Mouse (Mus musculus): ENCODE measurements at regions not wholly inside any gene's neighbourhood (a gene's known extent, or its start where the extent isn't known, plus 50 kb on each side); places are given as distances from the start of the nearest gene placed in this dataset.
A peak's percentile ranks its signal among the peaks of the same experiment; 100 is the strongest.

- Histone ChIP-seq H3K27me3 (no peaks in the 10 kb centered on the region), H3K9me3 (no peaks in the 10 kb centered on the region), H3K36me3 (no peaks in the 10 kb centered on the region), H3K4me2 (no peak overlapping the region), H3K4me3 (replicated peaks) (no peak overlapping the region), H3K9ac (replicated peaks) (no peak overlapping the region), H3K27ac (no peak overlapping the region; the same call in 1 of the 2 replicates), H3K4me1 (replicated peaks) (peaks cover 12% of the 10 kb centered on the region; the same call in 1 of the 2 replicates)
- ATAC-seq (ENCODE audit: insufficient number of reproducible peaks, insufficient read depth, low FRiP score, low TSS enrichment, low read depth), result no peak
- WGBS, result 58% methylated on average over 3 of the region's 3 CpGs
These were observed 510.9 kb upstream of the Kdm8 start for GRCm38 (mm10) chr7:124933573-124933972.

DNA sequence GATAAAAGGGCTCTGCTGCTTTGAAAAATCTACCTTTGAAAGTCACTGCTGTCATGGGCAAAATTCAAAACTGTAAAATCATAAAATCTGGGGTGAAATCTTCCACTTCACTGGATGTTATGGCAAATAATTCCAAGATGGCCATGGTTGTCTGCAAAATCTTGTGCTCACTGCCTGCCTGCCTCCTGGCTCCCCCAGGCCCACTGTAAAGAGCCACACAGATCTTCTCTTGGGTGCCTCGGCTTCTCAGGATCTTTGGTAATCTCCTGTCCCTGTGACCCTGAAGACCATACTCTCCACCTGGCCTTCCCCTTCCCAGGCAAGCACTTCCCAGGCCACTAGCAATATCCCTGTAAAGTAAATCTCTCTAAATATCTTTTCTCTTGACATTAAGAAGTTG, 505.1 kb upstream of the Kdm8 start:
- no peak overlapping the region for H3K4me2 ChIP-seq
- no peaks in the 10 kb centered on the region for H3K9me3 ChIP-seq
- no peak overlapping the region for H3K9ac ChIP-seq (replicated peaks)
- 86% methylated on average over 1 of the region's 1 CpGs for WGBS
- no peak for ATAC-seq (ENCODE audit: insufficient number of reproducible peaks, insufficient read depth, low FRiP score, low TSS enrichment, low read depth)
- no peaks in the 10 kb centered on the region for H3K4me1 ChIP-seq (replicated peaks)
- H3K4me3 ChIP-seq (replicated peaks), result no peak overlapping the region
- no peak overlapping the region for H3K27ac ChIP-seq
- H3K27me3 ChIP-seq, result no peaks in the 10 kb centered on the region
- no peaks in the 10 kb centered on the region for H3K36me3 ChIP-seq

DNA sequence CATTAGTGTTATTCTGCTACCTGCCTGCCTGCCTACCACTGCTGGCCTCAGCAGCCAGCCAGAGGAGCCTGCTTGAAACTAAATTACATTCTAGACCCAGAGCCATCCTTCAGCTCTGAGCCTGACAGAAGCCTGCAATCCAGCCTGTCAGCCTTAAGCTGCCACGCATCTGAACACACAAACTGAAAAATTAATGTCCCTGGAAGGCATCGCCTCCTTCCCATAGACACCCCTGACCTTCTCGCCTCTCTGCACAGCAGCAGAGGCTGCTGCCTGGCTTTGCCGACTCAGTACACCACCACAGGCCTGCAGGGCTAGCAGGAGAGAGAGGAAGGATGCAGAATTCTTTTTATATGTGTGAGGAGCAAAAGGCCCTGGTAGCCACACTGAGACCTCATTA, 502.9 kb upstream of the Kdm8 start:
- Histone ChIP-seq H3K4me2 (no peak overlapping the region), H3K9me3 (no peaks in the 10 kb centered on the region), H3K27me3 (no peaks in the 10 kb centered on the region), H3K27ac (no peak overlapping the region), H3K4me3 (replicated peaks) (no peak overlapping the region), H3K9ac (replicated peaks) (no peak overlapping the region), H3K4me1 (replicated peaks) (no peaks in the 10 kb centered on the region), H3K36me3 (no peaks in the 10 kb centered on the region)
- ATAC-seq (ENCODE audit: insufficient number of reproducible peaks, insufficient read depth, low FRiP score, low TSS enrichment, low read depth), result no peak
- 71% methylated on average over 4 of the region's 4 CpGs for WGBS

DNA sequence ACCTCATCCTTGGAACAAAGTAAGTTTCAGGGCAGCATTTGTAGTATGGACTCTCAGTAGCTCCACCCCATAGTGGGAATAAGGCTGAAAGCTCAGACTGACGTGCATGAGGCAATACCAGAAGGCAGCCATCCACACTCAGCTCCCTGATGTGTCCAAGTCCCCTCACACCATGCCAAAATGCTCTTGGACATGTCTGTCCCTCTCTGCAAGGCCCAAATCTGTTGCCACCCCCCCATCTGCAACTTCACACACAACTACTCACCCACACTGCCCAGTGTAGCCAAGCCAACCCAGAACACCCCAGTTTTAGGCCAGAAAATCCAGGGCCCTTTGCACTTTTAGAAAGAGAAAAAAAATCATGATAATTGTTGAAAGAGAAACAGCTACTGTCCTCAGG, 498.1 kb upstream of the Kdm8 start:
- H3K4me3 ChIP-seq (replicated peaks), result no peak overlapping the region
- WGBS, result 71% methylated on average over 1 of the region's 1 CpGs
- no peak overlapping the region for H3K27ac ChIP-seq
- ATAC-seq (ENCODE audit: insufficient number of reproducible peaks, insufficient read depth, low FRiP score, low TSS enrichment, low read depth), result no peak
- no peak overlapping the region for H3K4me2 ChIP-seq
- no peaks in the 10 kb centered on the region for H3K27me3 ChIP-seq
- H3K9me3 ChIP-seq, result no peaks in the 10 kb centered on the region
- H3K36me3 ChIP-seq, result no peaks in the 10 kb centered on the region
- H3K9ac ChIP-seq (replicated peaks), result no peak overlapping the region
- no peaks in the 10 kb centered on the region for H3K4me1 ChIP-seq (replicated peaks)

GRCm38 (mm10) chr7:124957329-124957728, 487.1 kb upstream of the Kdm8 start:
- Histone ChIP-seq H3K4me2 (no peak overlapping the region), H3K4me1 (replicated peaks) (no peaks in the 10 kb centered on the region), H3K36me3 (no peaks in the 10 kb centered on the region), H3K4me3 (replicated peaks) (no peak overlapping the region), H3K27ac (no peak overlapping the region), H3K27me3 (no peaks in the 10 kb centered on the region), H3K9me3 (no peaks in the 10 kb centered on the region), H3K9ac (replicated peaks) (no peak overlapping the region)
- 80% methylated on average over 6 of the region's 6 CpGs for WGBS
- no peak for ATAC-seq (ENCODE audit: insufficient number of reproducible peaks, insufficient read depth, low FRiP score, low TSS enrichment, low read depth)

- Histone ChIP-seq H3K4me1 (replicated peaks) (no peaks in the 10 kb centered on the region), H3K27ac (no peak overlapping the region), H3K4me2 (no peak overlapping the region), H3K4me3 (replicated peaks) (no peak overlapping the region), H3K9ac (replicated peaks) (no peak overlapping the region), H3K36me3 (no peaks in the 10 kb centered on the region), H3K27me3 (no peaks in the 10 kb centered on the region), H3K9me3 (no peaks in the 10 kb centered on the region)
- no peak for ATAC-seq (ENCODE audit: insufficient number of reproducible peaks, insufficient read depth, low FRiP score, low TSS enrichment, low read depth)
- 81% methylated on average over 5 of the region's 5 CpGs for WGBS
These were observed 469.5 kb upstream of the Kdm8 start for GRCm38 (mm10) chr7:124974870-124975488.

DNA sequence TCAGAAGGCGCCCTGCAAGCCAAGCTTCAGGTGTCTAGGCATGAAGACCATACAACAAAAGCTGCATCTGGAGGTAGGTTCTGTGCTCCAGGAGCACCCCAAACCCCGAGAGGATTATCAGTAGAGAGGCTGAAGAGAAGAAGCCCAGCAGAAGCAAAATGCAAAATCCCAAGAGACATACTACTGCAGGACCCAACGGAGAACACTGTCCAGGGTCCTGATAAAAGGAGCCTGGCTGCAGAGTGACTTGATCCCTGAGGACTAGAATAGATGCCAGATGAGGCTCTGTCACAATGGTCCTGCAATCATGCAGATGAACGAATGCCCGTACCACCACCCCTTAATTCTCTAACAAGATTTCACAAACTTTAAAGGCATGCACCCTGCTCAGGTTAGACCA, 455.0 kb upstream of the Kdm8 start:
- Histone ChIP-seq H3K27me3 (peaks cover 3% of the 10 kb centered on the region; the same call in 1 of the 2 replicates), H3K27ac (no peak overlapping the region), H3K9ac (replicated peaks) (no peak overlapping the region), H3K4me1 (replicated peaks) (peaks cover 5% of the 10 kb centered on the region; the same call in 1 of the 2 replicates), H3K4me3 (replicated peaks) (no peak overlapping the region), H3K4me2 (no peak overlapping the region), H3K36me3 (no peaks in the 10 kb centered on the region), H3K9me3 (no peaks in the 10 kb centered on the region)
- 74% methylated on average over 5 of the region's 5 CpGs for WGBS
- ATAC-seq (ENCODE audit: insufficient number of reproducible peaks, insufficient read depth, low FRiP score, low TSS enrichment, low read depth), result no peak

- WGBS, result 14% methylated on average over 13 of the region's 13 CpGs
- no peaks in the 10 kb centered on the region for H3K9me3 ChIP-seq
- peaks cover 5% of the 10 kb centered on the region; the same call in 1 of the 2 replicates for H3K4me1 ChIP-seq (replicated peaks)
- H3K9ac ChIP-seq (replicated peaks), result no peak overlapping the region
- H3K27ac ChIP-seq, result no peak overlapping the region
- no peaks in the 10 kb centered on the region for H3K36me3 ChIP-seq
- ATAC-seq (ENCODE audit: insufficient number of reproducible peaks, insufficient read depth, low FRiP score, low TSS enrichment, low read depth), result peak; percentile 63
- H3K27me3 ChIP-seq, result peaks cover 3% of the 10 kb centered on the region; the same call in 1 of the 2 replicates
- H3K4me3 ChIP-seq (replicated peaks), result no peak overlapping the region
- H3K4me2 ChIP-seq, result peak overlapping the region; percentile 38
These were observed 453.8 kb upstream of the Kdm8 start for GRCm38 (mm10) chr7:124990695-124991094.

DNA sequence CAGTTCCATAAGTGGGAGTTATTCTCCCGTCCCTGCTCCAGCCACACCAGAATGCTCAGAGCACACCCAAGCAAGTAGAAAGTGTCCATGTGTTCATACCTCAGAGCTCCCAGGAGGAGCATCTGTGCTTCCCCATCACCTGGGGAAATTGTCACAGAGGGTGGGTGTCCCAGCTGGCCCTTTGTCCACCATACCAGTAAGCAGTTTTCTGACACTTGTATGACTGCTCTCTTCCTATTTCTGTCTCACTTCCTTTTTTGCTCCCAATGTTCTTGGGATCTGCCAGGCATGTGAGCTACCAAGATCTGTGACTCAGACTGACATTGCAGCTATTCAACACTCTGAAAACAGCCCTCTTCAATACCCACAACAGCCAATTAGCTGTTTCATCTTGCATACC, 447.9 kb upstream of the Kdm8 start:
- Histone ChIP-seq H3K36me3 (no peaks in the 10 kb centered on the region), H3K27ac (no peak overlapping the region), H3K9ac (replicated peaks) (no peak overlapping the region), H3K4me3 (replicated peaks) (no peak overlapping the region), H3K4me1 (replicated peaks) (peaks cover under 1% of the 10 kb centered on the region; the same call in 1 of the 2 replicates), H3K4me2 (no peak overlapping the region), H3K9me3 (0 out of 2 replicates have a peak, but pooled peaks cover 3% of the 10 kb centered on the region), H3K27me3 (peaks cover 3% of the 10 kb centered on the region; the same call in 1 of the 2 replicates)
- 88% methylated on average over 1 of the region's 1 CpGs for WGBS
- ATAC-seq (ENCODE audit: insufficient number of reproducible peaks, insufficient read depth, low FRiP score, low TSS enrichment, low read depth), result no peak

GRCm38 (mm10) chr7:125000669-125001068, 443.8 kb upstream of the Kdm8 start:
- Histone ChIP-seq H3K4me2 (no peak overlapping the region), H3K9ac (replicated peaks) (no peak overlapping the region), H3K27ac (no peak overlapping the region), H3K4me1 (replicated peaks) (no peaks in the 10 kb centered on the region), H3K36me3 (no peaks in the 10 kb centered on the region), H3K4me3 (replicated peaks) (no peak overlapping the region), H3K27me3 (no peaks in the 10 kb centered on the region), H3K9me3 (0 out of 2 replicates have a peak, but pooled peaks cover 3% of the 10 kb centered on the region)
- no peak for ATAC-seq (ENCODE audit: insufficient number of reproducible peaks, insufficient read depth, low FRiP score, low TSS enrichment, low read depth)

GRCm38 (mm10) chr7:125005638-125006037, 438.8 kb upstream of the Kdm8 start:
- H3K27me3 ChIP-seq, result no peaks in the 10 kb centered on the region
- H3K36me3 ChIP-seq, result no peaks in the 10 kb centered on the region
- H3K9me3 ChIP-seq, result no peaks in the 10 kb centered on the region
- H3K9ac ChIP-seq (replicated peaks), result no peak overlapping the region
- no peak for ATAC-seq (ENCODE audit: insufficient number of reproducible peaks, insufficient read depth, low FRiP score, low TSS enrichment, low read depth)
- H3K4me2 ChIP-seq, result no peak overlapping the region
- no peaks in the 10 kb centered on the region for H3K4me1 ChIP-seq (replicated peaks)
- no peak overlapping the region for H3K4me3 ChIP-seq (replicated peaks)
- 89% methylated on average over 3 of the region's 3 CpGs for WGBS
- H3K27ac ChIP-seq, result no peak overlapping the region

GRCm38 (mm10) chr7:125019259-125019658, 425.2 kb upstream of the Kdm8 start:
- Histone ChIP-seq H3K9ac (replicated peaks) (no peak overlapping the region), H3K9me3 (no peaks in the 10 kb centered on the region), H3K27me3 (no peaks in the 10 kb centered on the region), H3K4me2 (no peak overlapping the region), H3K27ac (no peak overlapping the region), H3K4me3 (replicated peaks) (no peak overlapping the region), H3K36me3 (no peaks in the 10 kb centered on the region), H3K4me1 (replicated peaks) (no peaks in the 10 kb centered on the region)
- no peak for ATAC-seq (ENCODE audit: insufficient number of reproducible peaks, insufficient read depth, low FRiP score, low TSS enrichment, low read depth)
- WGBS, result 56% methylated on average over 1 of the region's 1 CpGs
